10 mouse cellular contexts compared by ENCODE assay signal in genomic region chr4:103881641-103882040, GRCm38 (mm10).
DNase-seq lines count a peak whose midpoint lies in the region; TF ChIP-seq lines count a peak whose summit lies in the region.
"Had no signal": no experiment of that assay in that cellular context is flagged by ENCODE, and none has a peak within 500 bp of the region (broad histone marks: within the 10 kb centered on the region; RNA-seq: fewer than 3 reads in every experiment).

No protein-coding gene starts in this region.

- no peak for TF ChIP-seq POLR2A in cerebellum, adult 2 months (IDR thresholded peaks at IDR 0.05; ENCODE audit: borderline replicate concordance, insufficient read depth, low read length)

- 6% methylated on average over 3 of the region's 3 CpGs for WGBS in cerebellum, adult 2 months

- H3K4me3 ChIP-seq in cerebellum, adult 2 months (replicated peaks; ENCODE audit: insufficient read depth, low read depth, low read length) = no peak overlapping the region
- H3K4me3 ChIP-seq: embryonic facial prominence, embryonic 13.5 days; heart, embryonic 13.5 days had no signal

- no peak for TF ChIP-seq CTCF in cerebellum, adult 2 months (IDR thresholded peaks at IDR 0.05; ENCODE audit: borderline replicate concordance, insufficient read depth, low read depth, low read length)

- DNase-seq in brain, adult 2 months (ENCODE audit: low read depth, low spot score) = peak; percentile 96
- peak; percentile 74 to 87 for DNase-seq in cerebellum, adult 2 months
- peak; percentile 55 to 78 for DNase-seq in frontal cortex, postnatal 36 days (ENCODE audit: low spot score in 2 of 2)
- DNase-seq in left cerebral cortex, postnatal 36 days (ENCODE audit: low spot score in 2 of 2) = peak; percentile 72 to 78
- DNase-seq in lung, postnatal 25 days (ENCODE audit: low spot score) = no peak
- no peak for DNase-seq in adrenal gland, postnatal 36 days
- DNase-seq in heart, adult 18-20 months = no peak
- DNase-seq: kidney, adult 11 months had no signal

- intact Hi-C loops in left cerebral cortex, postnatal 36 days (cut with DNase I) = no loop called here

- no peaks in the 10 kb centered on the region for H3K27me3 ChIP-seq in cerebellum, adult 2 months (ENCODE audit: control insufficient read depth, insufficient read depth, low read length)
- H3K27me3 ChIP-seq: embryonic facial prominence, embryonic 13.5 days; heart, embryonic 13.5 days had no signal

- H3K4me1 ChIP-seq in cerebellum, adult 2 months (ENCODE audit: control insufficient read depth, insufficient read depth, low read length) = peaks cover 5% of the 10 kb centered on the region; the same call in 1 of the 2 replicates
- H3K4me1 ChIP-seq: heart, embryonic 13.5 days had no signal

- H3K27ac ChIP-seq in cerebellum, adult 2 months (ENCODE audit: insufficient read depth, low read length) = no peak overlapping the region
- H3K27ac ChIP-seq: embryonic facial prominence, embryonic 13.5 days; heart, embryonic 13.5 days had no signal

Comparison
In these comparisons a context has a peak if more than half of its experiments do, and no peak if none do; other contexts are left out.
1. DNase-seq: peak in brain, adult 2 months (single experiment), cerebellum, adult 2 months (2 of 2), frontal cortex, postnatal 36 days (2 of 2) and left cerebral cortex, postnatal 36 days (2 of 2); none in lung, postnatal 25 days (single experiment), adrenal gland, postnatal 36 days (0 of 2) and heart, adult 18-20 months (0 of 2).